Mouse (Mus musculus) adrenal gland, postnatal 14 days (tissue): ENCODE data around the gene Prss37. TPM values are rescaled to one million over a fixed set of nuclear protein-coding genes. Genes with fewer than 3 reads are reported as not detected.
A peak's percentile ranks its signal among the peaks of the same experiment; 100 is the strongest.

Experiments
- DNase-seq: peaks from one replicate; pipeline ENCODE4 v3.0.0; 2021; ENCODE audit warnings: mixed read lengths
- long read RNA-seq, 2 experiments: library from polyadenylated mRNA; stranded (forward); transcript quantifications; one replicate each; pipeline ENCODE4 v2.0.0; 2021
- total RNA-seq: library from RNA; stranded (reverse); gene quantifications from 2 replicates; pipeline ENCODE4 v1.2.3, GENCODE M21; 2021

The Prss37 gene
- not detected in 2 replicates for total RNA-seq
- long read RNA-seq, experiment 1: 0 reads
- long read RNA-seq, experiment 2: 0 reads

DNA sequence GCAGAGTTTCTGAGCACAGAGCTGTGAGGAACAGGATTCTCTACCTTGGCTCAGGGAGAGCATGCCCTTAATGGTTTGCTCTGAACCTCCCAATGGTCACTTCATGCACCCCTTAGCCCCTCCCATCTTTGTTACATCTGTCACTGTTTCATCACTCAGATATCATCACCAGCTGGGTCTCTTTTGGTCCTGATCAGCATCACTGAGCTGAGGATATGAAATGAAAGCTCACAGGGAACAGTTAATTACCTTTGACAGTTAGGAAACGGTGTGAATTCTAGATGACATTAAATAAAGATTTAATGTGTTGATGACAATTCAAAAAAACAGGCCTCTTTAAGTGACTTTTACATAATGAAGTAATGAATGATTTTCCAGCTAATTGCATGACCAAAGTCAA is at the start of gene Prss37:
Gene Prss37 (minus strand): TSS at position 101 of the 400 bp plus-strand sequence.
- DNase-seq: no peak

- DNase-seq: no peak
Observed at GRCm38 (mm10) chr6:40554950-40555349, 35.6 kb upstream of the Prss37 start, which contains the start of gene Olfr461. Gene Olfr461 (minus strand): TSS chr6:40555050.

DNA sequence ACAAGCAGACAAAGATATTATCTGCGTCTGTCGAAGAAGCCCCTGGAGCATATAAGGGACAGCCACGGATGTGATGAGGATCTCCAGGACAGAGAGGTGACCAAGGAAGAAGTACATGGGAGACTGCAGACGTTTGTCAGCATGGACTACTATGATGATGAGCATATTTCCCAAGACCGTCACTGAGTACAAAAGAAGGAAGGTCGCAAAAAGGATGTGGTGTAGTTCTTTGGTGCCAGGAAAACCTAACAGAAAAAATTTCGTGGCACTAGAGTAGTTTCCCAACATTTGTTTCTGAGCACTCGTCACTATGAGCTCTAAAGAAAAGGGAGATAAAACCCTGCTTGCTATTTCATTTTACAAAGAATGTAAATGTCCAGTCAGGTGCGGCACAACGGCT is 25.4 kb upstream of the Prss37 start:
- no peak for DNase-seq

- no peak for DNase-seq
Observed at GRCm38 (mm10) chr6:40493229-40493628, 26.1 kb downstream of the Prss37 start, which contains the start of gene Tas2r108. Gene Tas2r108 (plus strand): TSS chr6:40493529.

GRCm38 (mm10) chr6:40490933-40491332 is 28.4 kb downstream of the Prss37 start, which contains the start of gene Tas2r137:
Gene Tas2r137 (plus strand): TSS chr6:40491233.
- no peak for DNase-seq

DNA sequence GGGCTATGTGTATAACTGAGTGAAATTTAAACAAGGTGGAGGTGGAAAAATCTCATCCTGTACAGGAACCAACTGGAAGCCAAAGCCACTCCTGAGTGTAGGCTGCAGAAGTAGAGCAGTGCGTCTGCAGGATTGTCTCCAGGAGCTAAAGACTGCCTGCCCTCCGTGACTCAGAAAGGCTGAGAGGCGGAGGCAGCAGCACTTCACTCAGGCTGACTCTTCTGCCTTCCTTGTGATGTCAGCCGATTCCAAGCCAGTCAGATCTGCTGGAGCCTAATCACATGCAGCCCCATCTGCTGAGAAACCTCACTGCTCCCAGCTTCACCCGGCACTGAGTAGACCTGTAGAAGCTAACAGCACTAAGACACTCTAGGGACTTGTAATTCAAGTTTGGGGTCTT is 37.0 kb downstream of the Prss37 start:
- DNase-seq: no peak

DNA sequence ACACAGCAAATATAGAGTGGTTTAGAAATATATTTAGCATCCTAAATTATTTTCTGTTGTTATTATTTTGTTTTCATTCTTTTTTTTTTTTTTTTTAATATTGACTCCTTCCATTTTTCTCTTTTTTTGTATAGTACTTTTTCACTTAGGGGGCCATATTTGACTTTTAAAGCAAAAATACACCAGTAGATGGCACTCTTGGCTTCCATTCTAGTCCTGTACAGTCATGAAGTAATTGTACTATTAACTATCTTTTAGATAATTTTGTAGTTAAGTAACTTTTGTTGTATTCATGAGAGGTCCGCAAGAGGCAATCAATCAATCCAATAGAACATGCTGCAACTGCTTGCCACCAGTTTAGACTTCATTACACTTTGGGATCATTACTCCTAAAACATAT is 39.6 kb downstream of the Prss37 start:
- DNase-seq: no peak

DNA sequence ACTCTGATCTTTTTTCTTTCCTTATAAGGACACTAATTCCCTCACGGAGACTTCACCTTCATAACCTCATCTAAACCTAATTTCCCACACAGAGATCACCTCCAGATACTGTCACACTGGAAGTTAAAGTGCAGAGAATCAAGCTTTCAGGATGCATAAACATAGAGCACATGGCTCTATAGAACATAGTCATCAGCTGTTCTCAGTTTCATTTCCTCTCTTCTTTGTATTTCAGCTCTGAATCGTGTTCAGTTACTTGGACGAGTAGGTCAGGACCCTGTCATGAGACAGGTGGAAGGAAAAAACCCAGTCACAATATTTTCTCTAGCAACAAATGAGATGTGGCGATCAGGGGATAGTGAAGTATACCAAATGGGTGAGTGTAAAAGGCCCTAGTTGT is 43.2 kb downstream of the Prss37 start:
- no peak for DNase-seq

- DNase-seq: peak; percentile 6
Observed at GRCm38 (mm10) chr6:40471720-40472010, 47.6 kb downstream of the Prss37 start.

DNA sequence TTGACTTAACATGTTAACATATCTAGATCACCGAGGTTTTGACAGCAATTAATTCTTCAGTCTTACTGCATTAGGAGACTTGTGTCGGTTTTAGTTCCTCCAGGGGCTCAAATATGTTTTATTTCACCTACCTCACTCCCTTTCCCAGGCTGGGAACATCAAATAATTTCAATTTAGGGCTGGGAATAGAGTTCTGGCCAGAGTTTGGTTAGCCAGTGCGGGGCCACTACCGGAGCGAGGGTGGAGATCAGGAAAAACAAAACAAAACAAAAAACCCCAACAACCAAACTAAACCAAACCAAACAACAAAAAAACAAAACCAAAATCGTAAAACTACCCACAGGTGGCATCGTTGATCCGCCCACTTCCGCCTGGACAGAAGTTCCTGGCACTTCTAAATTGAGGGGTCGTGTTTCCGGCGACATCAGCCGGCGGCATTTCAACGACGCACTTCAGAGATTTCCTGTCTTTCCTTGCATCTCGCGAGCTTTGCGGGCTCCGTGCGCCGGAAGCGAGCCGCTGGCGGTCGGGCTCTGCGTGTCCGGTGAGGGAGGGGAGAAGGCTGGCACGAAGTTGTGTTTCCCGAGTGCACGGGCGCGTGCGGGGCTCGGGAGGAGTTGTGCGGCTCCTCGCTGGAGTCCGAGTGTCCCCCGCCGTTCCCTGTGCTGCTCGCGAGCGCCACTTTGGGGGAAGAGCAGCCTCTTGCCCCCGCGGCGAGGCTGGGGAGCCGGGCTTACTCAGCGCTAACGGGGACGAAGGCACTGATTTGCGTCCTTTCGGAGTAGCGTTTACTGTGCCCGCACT is 48.2 kb downstream of the Prss37 start, which contains the start of gene Ssbp1:
Gene Ssbp1 (plus strand): TSS at position 437 of the 804 bp plus-strand sequence.
- peak; percentile 95 for DNase-seq

- DNase-seq: no peak
Observed at GRCm38 (mm10) chr6:40465710-40466109, 53.6 kb downstream of the Prss37 start.

Other genes starting within 250 kb of the Prss37 start
- gene Agk, start 194.3 kb downstream of the Prss37 start, total RNA-seq: 35.9 and 36.3 TPM in 2 replicates
- 14.3 and 17.9 TPM in 2 replicates for gene E330009J07Rik, start 83.4 kb downstream of the Prss37 start, total RNA-seq
- not detected in 2 replicates for gene Wee2, start 80.4 kb downstream of the Prss37 start, total RNA-seq
- gene Ssbp1, start 48.2 kb downstream of the Prss37 start, total RNA-seq: 59.2 and 74.6 TPM in 2 replicates
- not detected in 2 replicates for gene Tas2r137, start 28.3 kb downstream of the Prss37 start, total RNA-seq
- gene Tas2r108, start 26.0 kb downstream of the Prss37 start, total RNA-seq: not detected in 2 replicates
- gene Olfr461, start 35.5 kb upstream of the Prss37 start, total RNA-seq: not detected in 2 replicates
- not detected in 2 replicates for gene Olfr460, start 50.0 kb upstream of the Prss37 start, total RNA-seq
- 0.41 and 0.45 TPM in 2 replicates for gene Clec5a, start 66.3 kb upstream of the Prss37 start, total RNA-seq
- not detected in 2 replicates for gene Tas2r138, start 93.8 kb upstream of the Prss37 start, total RNA-seq
- 0.94 and 10.5 TPM in 2 replicates for gene Mgam, start 109.3 kb upstream of the Prss37 start, total RNA-seq